Mouse (Mus musculus): ENCODE data around the gene Rpl10a. TPM values are rescaled to one million over a fixed set of nuclear protein-coding genes. Genes with fewer than 3 reads are reported as not detected.

Gene Rpl10a
- polyA plus RNA-seq, 1 experiment from 2014 or later = 491 TPM

DNA sequence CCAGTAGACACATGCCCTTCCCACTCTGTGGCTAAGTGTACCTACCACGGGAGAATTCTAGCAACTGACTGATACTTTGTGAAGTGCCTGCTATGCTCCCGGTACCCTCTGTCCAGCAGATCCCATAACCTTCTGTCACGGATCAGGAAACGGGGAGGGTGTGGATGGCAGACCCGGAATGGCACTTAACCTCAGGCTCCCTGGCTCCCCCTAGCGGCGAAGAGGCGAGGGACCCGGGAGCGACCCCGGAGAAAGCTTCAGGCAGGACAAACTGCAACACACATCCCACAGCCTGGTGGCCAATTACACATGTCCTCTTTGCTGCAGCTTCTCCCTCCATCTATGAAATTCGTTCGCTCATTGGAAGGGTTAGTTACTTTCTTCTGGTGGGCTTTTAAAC is 40.2 kb downstream of the Rpl10a start:
- 0 out of 2 replicates have a peak overlapping the region, but pooled peaks have one; percentile 27 for H3K4me2 ChIP-seq (replicated peaks; ENCODE audit: low read depth)
- DNase-seq (ENCODE audit: low spot score) = peak; percentile 88
- 0 out of 2 replicates have a peak overlapping the region, but pooled peaks have one; percentile 13 for H3K9ac ChIP-seq (ENCODE audit: low read length)
- TF ChIP-seq CTCF (IDR thresholded peaks at IDR 0.05; ENCODE audit: low read depth) (peak; percentile 94), EP300 (optimal IDR thresholded peaks at IDR 0.05) (no peak)
- ATAC-seq (ENCODE audit: low FRiP score, low TSS enrichment) = peak; percentile 38; the same call in 1 of the 2 replicates
- 5% methylated on average over 13 of the region's 13 CpGs for WGBS
- H3K4me1 ChIP-seq (replicated peaks; ENCODE audit: control insufficient read depth, insufficient read depth) = peaks cover 5% of the 10 kb centered on the region; the same call in 1 of the 2 replicates
- no peaks in the 10 kb centered on the region for H3K27me3 ChIP-seq (ENCODE audit: control insufficient read depth, insufficient read depth, low read length)
- H3K27ac ChIP-seq (replicated peaks) = no peak overlapping the region
- H3K4me3 ChIP-seq (ENCODE audit: low read depth, low read length) = no peak overlapping the region
- H3K36me3 ChIP-seq (ENCODE audit: control insufficient read depth, insufficient read depth, low read length) = no peaks in the 10 kb centered on the region
- no peaks in the 10 kb centered on the region for H3K9me3 ChIP-seq (ENCODE audit: control insufficient read depth, low read length)

- WGBS = 50% methylated on average over 5 of the region's 5 CpGs
- no peak for TF ChIP-seq CTCF (IDR thresholded peaks at IDR 0.05; ENCODE audit: low read depth)
- TF ChIP-seq EP300 (optimal IDR thresholded peaks at IDR 0.05) = no peak
- ATAC-seq (ENCODE audit: low FRiP score, low TSS enrichment) (0 out of 2 replicates have a peak, but pooled peaks have one; percentile 27), DNase-seq (ENCODE audit: low spot score) (no peak)
- H3K4me1 ChIP-seq (replicated peaks; ENCODE audit: control insufficient read depth, insufficient read depth) = peaks cover 3% of the 10 kb centered on the region; the same call in 1 of the 2 replicates
- no peaks in the 10 kb centered on the region for H3K9me3 ChIP-seq (ENCODE audit: control insufficient read depth, low read length)
- H3K9ac ChIP-seq (ENCODE audit: low read length) = no peak overlapping the region
- H3K4me3 ChIP-seq (ENCODE audit: low read depth, low read length) = no peak overlapping the region
- no peak overlapping the region for H3K27ac ChIP-seq (replicated peaks)
- no peak overlapping the region for H3K4me2 ChIP-seq (replicated peaks; ENCODE audit: low read depth)
- no peaks in the 10 kb centered on the region for H3K36me3 ChIP-seq (ENCODE audit: control insufficient read depth, insufficient read depth, low read length)
- no peaks in the 10 kb centered on the region for H3K27me3 ChIP-seq (ENCODE audit: control insufficient read depth, insufficient read depth, low read length)
Observed at GRCm38 (mm10) chr17:28369056-28369455, 40.8 kb downstream of the Rpl10a start.

DNA sequence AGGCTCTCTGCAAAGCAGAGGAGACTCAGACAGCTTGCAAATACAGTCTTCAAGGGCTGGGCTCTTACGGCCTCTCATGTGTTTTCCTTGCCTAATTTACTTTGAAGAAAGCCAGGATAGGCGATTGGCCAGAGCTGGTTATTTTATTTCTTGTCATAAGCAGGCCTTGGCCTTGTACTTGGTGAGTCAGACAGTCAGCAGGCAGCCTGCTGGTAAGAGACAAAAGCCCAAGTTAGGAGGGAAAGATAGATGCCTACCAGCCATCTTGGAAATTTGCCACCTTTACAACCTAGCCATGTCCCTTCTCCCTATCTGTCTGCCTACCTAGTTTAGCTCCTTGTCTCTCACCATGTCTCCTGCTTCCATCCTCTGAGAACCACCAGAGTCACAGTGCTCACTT is 43.0 kb downstream of the Rpl10a start:
- H3K4me1 ChIP-seq (replicated peaks; ENCODE audit: control insufficient read depth, insufficient read depth) = no peaks in the 10 kb centered on the region
- no peak overlapping the region for H3K27ac ChIP-seq (replicated peaks)
- no peak for DNase-seq (ENCODE audit: low spot score)

GRCm38 (mm10) chr17:28371941-28372340 is 43.7 kb downstream of the Rpl10a start:
- H3K27ac ChIP-seq (replicated peaks) = no peak overlapping the region
- H3K4me2 ChIP-seq (replicated peaks; ENCODE audit: low read depth) = no peak overlapping the region
- no peaks in the 10 kb centered on the region for H3K9me3 ChIP-seq (ENCODE audit: control insufficient read depth, low read length)
- ATAC-seq (ENCODE audit: low FRiP score, low TSS enrichment) = no peak
- no peak overlapping the region for H3K4me3 ChIP-seq (ENCODE audit: low read depth, low read length)
- no peaks in the 10 kb centered on the region for H3K27me3 ChIP-seq (ENCODE audit: control insufficient read depth, insufficient read depth, low read length)
- DNase-seq (ENCODE audit: low spot score) = no peak
- H3K36me3 ChIP-seq (ENCODE audit: control insufficient read depth, insufficient read depth, low read length) = no peaks in the 10 kb centered on the region
- TF ChIP-seq EP300 (optimal IDR thresholded peaks at IDR 0.05) (no peak), CTCF (IDR thresholded peaks at IDR 0.05; ENCODE audit: low read depth) (no peak)
- no peaks in the 10 kb centered on the region for H3K4me1 ChIP-seq (replicated peaks; ENCODE audit: control insufficient read depth, insufficient read depth)
- WGBS = 68% methylated on average over 1 of the region's 1 CpGs
- H3K9ac ChIP-seq (ENCODE audit: low read length) = no peak overlapping the region

More for the DNA sequence above, 43.0 kb downstream of the Rpl10a start:
- no peaks in the 10 kb centered on the region for H3K27me3 ChIP-seq (ENCODE audit: control insufficient read depth, insufficient read depth, low read length)
- H3K9ac ChIP-seq (ENCODE audit: low read length) = no peak overlapping the region
- H3K9me3 ChIP-seq (ENCODE audit: control insufficient read depth, low read length) = no peaks in the 10 kb centered on the region
- H3K4me3 ChIP-seq (ENCODE audit: low read depth, low read length) = no peak overlapping the region
- no peak for ATAC-seq (ENCODE audit: low FRiP score, low TSS enrichment)
- WGBS = 37% methylated on average over 2 of the region's 2 CpGs
- H3K36me3 ChIP-seq (ENCODE audit: control insufficient read depth, insufficient read depth, low read length) = no peaks in the 10 kb centered on the region
- no peak overlapping the region for H3K4me2 ChIP-seq (replicated peaks; ENCODE audit: low read depth)
- TF ChIP-seq CTCF (IDR thresholded peaks at IDR 0.05; ENCODE audit: low read depth) = no peak
- no peak for TF ChIP-seq EP300 (optimal IDR thresholded peaks at IDR 0.05)

GRCm38 (mm10) chr17:28373821-28374220 is 45.5 kb downstream of the Rpl10a start:
- Histone ChIP-seq H3K4me3 (ENCODE audit: low read depth, low read length) (no peak overlapping the region), H3K9me3 (ENCODE audit: control insufficient read depth, low read length) (no peaks in the 10 kb centered on the region), H3K27me3 (ENCODE audit: control insufficient read depth, insufficient read depth, low read length) (no peaks in the 10 kb centered on the region), H3K27ac (replicated peaks) (no peak overlapping the region), H3K4me2 (replicated peaks; ENCODE audit: low read depth) (no peak overlapping the region), H3K4me1 (replicated peaks; ENCODE audit: control insufficient read depth, insufficient read depth) (no peaks in the 10 kb centered on the region), H3K9ac (ENCODE audit: low read length) (no peak overlapping the region), H3K36me3 (ENCODE audit: control insufficient read depth, insufficient read depth, low read length) (no peaks in the 10 kb centered on the region)
- DNase-seq (ENCODE audit: low spot score) (peak; percentile 75), ATAC-seq (ENCODE audit: low FRiP score, low TSS enrichment) (peak; percentile 34; the same call in 1 of the 2 replicates)
- TF ChIP-seq EP300 (optimal IDR thresholded peaks at IDR 0.05) = no peak
- peak; percentile 88 for TF ChIP-seq CTCF (IDR thresholded peaks at IDR 0.05; ENCODE audit: low read depth)
- WGBS = 27% methylated on average over 10 of the region's 10 CpGs

DNA sequence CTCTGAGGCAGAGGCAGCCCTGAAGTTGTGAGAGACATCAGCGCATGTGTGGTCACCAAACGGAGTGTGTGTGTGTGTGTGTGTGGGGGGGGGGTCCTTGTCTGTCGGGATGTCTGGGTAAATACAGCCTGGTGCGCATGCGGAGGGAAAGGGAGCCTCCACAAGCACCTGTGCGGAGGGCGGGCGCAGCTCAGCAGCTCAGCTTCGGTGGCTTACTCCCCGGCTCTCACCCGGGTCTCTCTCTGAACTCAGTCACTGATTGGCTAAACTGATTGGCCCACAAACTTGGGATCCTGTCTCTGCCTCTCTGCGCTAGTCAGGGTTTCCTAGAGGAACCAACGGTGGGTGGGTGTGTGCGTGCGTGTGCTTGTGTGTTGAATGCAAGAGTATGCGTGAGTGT is 46.2 kb downstream of the Rpl10a start:
- ATAC-seq (ENCODE audit: low FRiP score, low TSS enrichment) (no peak), DNase-seq (ENCODE audit: low spot score) (no peak)
- Histone ChIP-seq H3K27me3 (ENCODE audit: control insufficient read depth, insufficient read depth, low read length) (no peaks in the 10 kb centered on the region), H3K4me1 (replicated peaks; ENCODE audit: control insufficient read depth, insufficient read depth) (no peaks in the 10 kb centered on the region), H3K9me3 (ENCODE audit: control insufficient read depth, low read length) (no peaks in the 10 kb centered on the region), H3K27ac (replicated peaks) (no peak overlapping the region), H3K4me3 (ENCODE audit: low read depth, low read length) (no peak overlapping the region), H3K36me3 (ENCODE audit: control insufficient read depth, insufficient read depth, low read length) (no peaks in the 10 kb centered on the region), H3K9ac (ENCODE audit: low read length) (no peak overlapping the region), H3K4me2 (replicated peaks; ENCODE audit: low read depth) (no peak overlapping the region)
- WGBS = 22% methylated on average over 16 of the region's 16 CpGs
- TF ChIP-seq CTCF (IDR thresholded peaks at IDR 0.05; ENCODE audit: low read depth) (no peak), EP300 (optimal IDR thresholded peaks at IDR 0.05) (no peak)
